Mouse (Mus musculus) small intestine, adult 2 months (tissue): ENCODE data around the gene Spata2.

Experiments used
- CTCF ChIP-seq: fragments of 200-500 bp; IDR thresholded peaks from 2 replicates; pipeline ENCODE4 v1.5.1; 2012; ENCODE audit warnings: low read depth, mild to moderate bottlenecking, control low read depth, inconsistent platforms, low read length, moderate library complexity, mixed read lengths; ENCODE audit not compliant: insufficient replicate concordance, insufficient read length; ENCODE audit errors: extremely low read depth
- POLR2A ChIP-seq: fragments of 200-500 bp; IDR thresholded peaks from 2 replicates; pipeline ENCODE4 v1.6.1; 2012; ENCODE audit warnings: low read depth, mild to moderate bottlenecking, control low read depth, inconsistent platforms, low read length, moderate library complexity

DNA sequence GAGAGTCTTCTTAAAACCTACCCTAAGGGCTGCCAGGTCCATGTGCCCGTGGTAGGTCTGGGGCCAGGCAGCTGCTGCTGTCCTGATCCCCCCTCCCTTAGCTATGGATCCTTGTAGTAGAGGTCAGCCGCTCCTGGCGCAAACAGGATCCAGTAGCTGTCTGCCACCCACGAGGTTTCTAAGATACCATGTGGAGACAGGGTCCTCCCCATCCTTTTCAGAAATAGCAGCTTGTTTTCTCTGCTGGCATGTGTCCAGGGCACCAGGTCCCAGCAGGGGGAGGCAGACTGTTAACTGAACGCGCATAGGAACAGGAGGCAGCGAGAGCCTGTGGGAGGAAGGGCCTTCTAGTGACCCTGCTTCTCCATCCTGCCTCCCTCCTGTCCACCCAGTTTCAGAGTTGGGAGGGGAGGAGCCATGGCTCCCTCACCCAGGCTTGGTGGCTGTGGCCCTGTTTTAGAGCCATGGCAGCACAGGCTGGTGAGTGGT lies 16.4 kb downstream of the Spata2 start:
- TF ChIP-seq CTCF (no peak), POLR2A (no peak)
